Mouse (Mus musculus): ENCODE measurements around the gene F11.
A peak's percentile ranks its signal among the peaks of the same experiment; 100 is the strongest.

DNA sequence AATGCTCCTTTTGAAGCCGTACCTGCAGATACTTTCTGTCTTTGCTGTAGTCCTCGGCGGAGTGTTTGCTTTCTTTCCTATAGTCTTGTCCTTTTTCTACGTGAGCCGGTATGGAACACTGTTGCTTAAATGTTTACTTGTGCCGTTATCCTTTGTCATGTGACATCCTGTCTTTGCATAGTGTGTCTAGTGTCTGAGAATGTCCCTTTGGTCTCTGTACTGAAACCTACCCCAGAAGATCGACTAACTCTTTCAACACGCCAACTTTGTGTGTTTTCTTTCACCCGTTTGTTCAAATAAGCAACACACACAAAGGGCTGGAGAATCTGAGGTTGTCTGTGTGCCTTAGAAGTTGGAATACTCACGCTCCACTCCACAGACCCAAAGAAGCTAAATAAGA lies at the start of gene F11:
- TF ChIP-seq EP300 (IDR thresholded peaks at IDR 0.05; ENCODE audit: low read depth) = peak; percentile 72
- TF ChIP-seq CTCF (IDR thresholded peaks at IDR 0.05; ENCODE audit: low read depth) = no peak
